Mouse (Mus musculus): ENCODE results near the gene Coq2.
A peak's percentile ranks its signal among the peaks of the same experiment; 100 is the strongest.

DNA sequence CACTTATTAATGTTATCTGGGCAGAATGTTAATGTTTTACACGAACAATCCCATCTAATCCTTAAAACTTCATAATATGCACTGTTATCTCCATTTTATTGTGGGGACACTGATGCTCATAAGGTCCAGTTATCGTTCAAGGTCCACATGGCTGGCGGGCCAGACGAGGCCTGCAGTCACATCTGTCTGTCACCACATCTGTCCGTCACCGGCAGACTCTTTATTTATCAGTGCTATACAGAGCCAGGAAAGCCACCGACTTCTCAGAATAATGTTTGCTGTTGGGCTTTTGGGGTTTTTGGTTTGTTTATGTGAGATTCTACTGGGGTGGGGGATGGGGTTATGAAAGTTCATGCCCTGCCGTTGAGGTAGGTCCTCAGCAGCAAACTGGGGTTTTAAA lies 36.5 kb downstream of the Coq2 start:
- TF ChIP-seq RCOR1 (IDR thresholded peaks at IDR 0.05; ENCODE audit: low read depth, low read length) (no peak), CTCF (IDR thresholded peaks at IDR 0.05 in 2 of 3, conservative IDR thresholded peaks at IDR 0.05 in 1 of 3; ENCODE audit: control insufficient read depth in 1 of 3, insufficient read depth in 1 of 3, low read depth in 2 of 3, low read length in 3 of 3, poor library complexity in 1 of 3, severe bottlenecking in 1 of 3) (no peak), GATA1 (IDR thresholded peaks at IDR 0.05; ENCODE audit: low read depth, low read length) (peak; percentile 58), CHD2 (IDR thresholded peaks at IDR 0.05; ENCODE audit: low read length) (no peak; the same call in none of the 2 replicates), ELF1 (IDR thresholded peaks at IDR 0.05; ENCODE audit: low read depth, low read length) (no peak), SMC3 (IDR thresholded peaks at IDR 0.05; ENCODE audit: low read depth, low read length) (no peak), ETS1 (IDR thresholded peaks at IDR 0.05; ENCODE audit: low read depth, low read length) (peak; percentile 72), JUND (IDR thresholded peaks at IDR 0.05; ENCODE audit: low read depth, low read length) (no peak), ZMIZ1 (IDR thresholded peaks at IDR 0.05; ENCODE audit: low read depth, low read length) (no peak), MAFK (IDR thresholded peaks at IDR 0.05; ENCODE audit: borderline replicate concordance, low read depth, low read length) (no peak)
